Mouse (Mus musculus) MEL (cell line): ENCODE measurements around the gene Ddi2. TPM values are rescaled to one million over a fixed set of nuclear protein-coding genes. Genes with fewer than 3 reads are reported as not detected.

ENCODE experiments used
- DNase-seq: peaks from one replicate; pipeline ENCODE4 v3.0.0; 2011; ENCODE audit warnings: low read depth, low spot score
- H3K27ac ChIP-seq: 2 replicates; pipeline ENCODE4 v1.5.1; 2012; ENCODE audit warnings: low read depth, mild to moderate bottlenecking, control low read depth, low read length, moderate library complexity; ENCODE audit not compliant: control insufficient read depth
- H3K27me3 ChIP-seq, 2 experiments: fragments of 150-350 bp in 1 of 2; sonication (generic) in 1 of 2; 2 replicates each; pipeline ENCODE4 v1.6.1; 2012; ENCODE audit warnings: low read length in 2 of 2, mild to moderate bottlenecking in 2 of 2, improper control_type of control experiment in 1 of 2, moderate library complexity in 1 of 2; ENCODE audit not compliant: insufficient read depth in 2 of 2, control insufficient read depth in 1 of 2
- H3K36me3 ChIP-seq, 2 experiments: 2 replicates each; pipeline ENCODE4 v1.6.1; 2012 to 2014; ENCODE audit warnings: low read length in 2 of 2, improper control_type of control experiment in 1 of 2, inconsistent platforms in 1 of 2, mild to moderate bottlenecking in 1 of 2; ENCODE audit not compliant: insufficient read depth in 2 of 2, control insufficient read depth in 1 of 2
- H3K4me1 ChIP-seq, 2 experiments: fragments of 150-350 bp in 1 of 2; sonication (generic) in 1 of 2; 2 replicates each; pipeline ENCODE4 v1.6.1; 2012; ENCODE audit warnings: low read length in 2 of 2, improper control_type of control experiment in 1 of 2, mild to moderate bottlenecking in 1 of 2; ENCODE audit not compliant: insufficient read depth in 2 of 2, control insufficient read depth in 1 of 2
- H3K4me3 ChIP-seq, 2 experiments: fragments of 150-350 bp in 1 of 2; sonication (generic) in 1 of 2; 2 replicates each; pipeline ENCODE4 v1.5.1; 2012; ENCODE audit warnings: low read depth in 2 of 2, low read length in 2 of 2, mild to moderate bottlenecking in 2 of 2, moderate library complexity in 2 of 2, control low read depth in 1 of 2, improper control_type of control experiment in 1 of 2; ENCODE audit not compliant: control insufficient read depth in 1 of 2, insufficient read depth in 1 of 2
- H3K79me2 ChIP-seq: 2 replicates; pipeline ENCODE4 v1.6.1; 2012; ENCODE audit warnings: mild to moderate bottlenecking, low read length, moderate library complexity; ENCODE audit not compliant: control insufficient read depth, poor library complexity, insufficient read depth
- H3K9ac ChIP-seq: 2 replicates; pipeline ENCODE4 v1.6.1; 2012; ENCODE audit warnings: low read depth, mild to moderate bottlenecking, control low read depth, low read length, moderate library complexity; ENCODE audit not compliant: control insufficient read depth, poor library complexity, severe bottlenecking
- H3K9me3 ChIP-seq: fragments of 150-350 bp; sonication (generic); replicated peaks from 2 replicates; pipeline ENCODE4 v1.6.1; 2012; ENCODE audit warnings: mild to moderate bottlenecking, low read length, improper control_type of control experiment, moderate library complexity; ENCODE audit not compliant: insufficient read depth
- BHLHE40 ChIP-seq: IDR thresholded peaks from 2 replicates; pipeline ENCODE4 v1.6.1; 2012; ENCODE audit warnings: low read depth, mild to moderate bottlenecking, inconsistent platforms, low read length, improper control_type of control experiment, borderline replicate concordance
- ETS1 ChIP-seq: IDR thresholded peaks from 2 replicates; pipeline ENCODE4 v1.6.1; 2012; ENCODE audit warnings: low read depth, mild to moderate bottlenecking, inconsistent platforms, low read length, improper control_type of control experiment, moderate library complexity
- GABPA ChIP-seq: IDR thresholded peaks from 2 replicates; pipeline ENCODE4 v1.6.1; 2012; ENCODE audit warnings: low read depth, mild to moderate bottlenecking, inconsistent platforms, low read length, improper control_type of control experiment, moderate library complexity
- HCFC1 ChIP-seq: IDR thresholded peaks from 2 replicates; pipeline ENCODE4 v1.6.1; 2012; ENCODE audit warnings: low read depth, mild to moderate bottlenecking, inconsistent platforms, low read length, improper control_type of control experiment, moderate library complexity
- JUND ChIP-seq: IDR thresholded peaks from 2 replicates; pipeline ENCODE4 v1.6.1; 2011; ENCODE audit warnings: low read depth, mild to moderate bottlenecking, improper control_type of control experiment, low read length
- KAT2A ChIP-seq: conservative IDR thresholded peaks from 2 replicates; pipeline ENCODE4 v1.6.1; 2012; ENCODE audit warnings: low read depth, low read length, improper control_type of control experiment, inconsistent platforms
- MAFK ChIP-seq: IDR thresholded peaks from 2 replicates; pipeline ENCODE4 v1.6.1; 2011; ENCODE audit warnings: low read depth, mild to moderate bottlenecking, low read length, improper control_type of control experiment, borderline replicate concordance
- MEF2A ChIP-seq: IDR thresholded peaks from 2 replicates; pipeline ENCODE4 v1.6.1; 2014; ENCODE audit warnings: low read depth, mild to moderate bottlenecking, inconsistent platforms, low read length, improper control_type of control experiment; ENCODE audit not compliant: poor library complexity, insufficient replicate concordance, severe bottlenecking; ENCODE audit errors: extremely low read depth
- MYB ChIP-seq: IDR thresholded peaks from 2 replicates; pipeline ENCODE4 v1.6.1; 2011; ENCODE audit warnings: mild to moderate bottlenecking, low read depth, low read length, improper control_type of control experiment
- MYC ChIP-seq: IDR thresholded peaks from 2 replicates; pipeline ENCODE4 v1.6.1; 2011; ENCODE audit warnings: low read depth, mild to moderate bottlenecking, low read length, improper control_type of control experiment, moderate library complexity
- NELFE ChIP-seq: IDR thresholded peaks from 2 replicates; pipeline ENCODE4 v1.6.1; 2011; ENCODE audit warnings: low read depth, low read length, improper control_type of control experiment
- POLR2AphosphoS5 ChIP-seq: IDR thresholded peaks from 2 replicates; pipeline ENCODE4 v1.6.1; 2012; ENCODE audit warnings: low read depth, borderline replicate concordance, mild to moderate bottlenecking, inconsistent platforms, low read length, moderate library complexity, mixed read lengths
- RAD21 ChIP-seq: IDR thresholded peaks from 2 replicates; pipeline ENCODE4 v1.6.1; 2011; ENCODE audit warnings: mild to moderate bottlenecking, low read depth, low read length, improper control_type of control experiment
- SMC3 ChIP-seq: IDR thresholded peaks from 2 replicates; pipeline ENCODE4 v1.6.1; 2011; ENCODE audit warnings: low read depth, low read length, improper control_type of control experiment
- TAL1 ChIP-seq: IDR thresholded peaks from 2 replicates; pipeline ENCODE4 v1.6.1; 2012; ENCODE audit warnings: mild to moderate bottlenecking, inconsistent platforms, low read length, moderate library complexity, mixed read lengths
- USF2 ChIP-seq, 2 experiments: IDR thresholded peaks; 2 replicates each; pipeline ENCODE4 v1.6.1; 2011 to 2012; ENCODE audit warnings: improper control_type of control experiment in 2 of 2, low read length in 2 of 2, borderline replicate concordance in 1 of 2, inconsistent platforms in 1 of 2, low read depth in 1 of 2, mild to moderate bottlenecking in 1 of 2; ENCODE audit not compliant: insufficient read depth in 1 of 2
- ZKSCAN1 ChIP-seq: IDR thresholded peaks from 2 replicates; pipeline ENCODE4 v1.6.1; 2012; ENCODE audit warnings: low read depth, mild to moderate bottlenecking, inconsistent platforms, low read length, improper control_type of control experiment, moderate library complexity
- polyA plus RNA-seq, 2 experiments: library from polyadenylated mRNA; stranded (reverse) in 1 of 2; unstranded in 1 of 2; fragments of >175 nt in 1 of 2; fragments of >200 nt in 1 of 2; gene quantifications; 2 replicates each; pipeline versions ENCODE4 v1.2.1 to v1.2.4; 2012; ENCODE audit warnings: low replicate concordance in 2 of 2, low read depth in 1 of 2; ENCODE audit not compliant: insufficient read length in 2 of 2, insufficient read depth in 1 of 2, missing spikeins in 1 of 2
- total RNA-seq: library from RNA; depleted of rRNA; stranded (reverse); fragments of 300-350 nt; gene quantifications from 2 replicates; pipeline ENCODE4 v1.2.3, GENCODE M21; 2012

The Ddi2 gene
- total and polyA plus RNA-seq, 3 experiments: 40.7 to 42.8 TPM; not detected in 1

DNA sequence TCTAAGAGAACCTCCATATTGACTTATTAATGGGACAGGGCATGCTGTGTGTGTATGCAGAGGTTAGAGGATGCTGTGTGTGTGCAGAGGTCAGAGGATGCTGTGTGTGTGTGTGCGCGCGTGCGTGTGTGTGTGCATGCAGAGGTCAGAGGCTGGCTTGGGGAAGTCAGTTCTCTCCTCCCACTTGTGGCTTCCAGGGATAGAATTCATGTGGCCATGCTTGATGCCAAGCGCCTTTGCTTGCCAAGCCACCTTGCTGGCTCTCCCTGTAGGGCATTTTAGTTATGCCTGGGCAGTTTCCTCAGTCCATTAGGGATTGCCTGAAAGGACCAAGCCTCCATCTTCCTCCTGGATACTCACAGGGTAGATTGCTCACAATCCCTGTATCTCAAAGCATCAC is 86.5 kb downstream of the Ddi2 start:
- Histone ChIP-seq H3K4me3 (no peak overlapping the region), H3K9me3 (no peaks in the 10 kb centered on the region), H3K4me1 (no peaks in the 10 kb centered on the region), H3K36me3 (peaks cover 0 to 1% of the 10 kb centered on the region in 2 experiments; a peak in 1 of 4 replicates), H3K27me3 (no peaks in the 10 kb centered on the region), H3K27ac (no peak overlapping the region)
- no peak for DNase-seq
- TF ChIP-seq MYC (no peak), MEF2A (no peak), MYB (no peak), POLR2AphosphoS5 (no peak), ETS1 (no peak), HCFC1 (no peak), USF2 (IDR thresholded peaks at IDR 0.05; ENCODE audit: borderline replicate concordance in 1 of 2, insufficient read depth in 1 of 2, low read depth in 1 of 2, low read length in 2 of 2) (no peak), JUND (no peak), MAFK (no peak)
- TF ChIP-seq, all 39 proteins: peak for 0
- Histone ChIP-seq H3K79me2 (no peaks in the 10 kb centered on the region), H3K9ac (no peak overlapping the region)

DNA sequence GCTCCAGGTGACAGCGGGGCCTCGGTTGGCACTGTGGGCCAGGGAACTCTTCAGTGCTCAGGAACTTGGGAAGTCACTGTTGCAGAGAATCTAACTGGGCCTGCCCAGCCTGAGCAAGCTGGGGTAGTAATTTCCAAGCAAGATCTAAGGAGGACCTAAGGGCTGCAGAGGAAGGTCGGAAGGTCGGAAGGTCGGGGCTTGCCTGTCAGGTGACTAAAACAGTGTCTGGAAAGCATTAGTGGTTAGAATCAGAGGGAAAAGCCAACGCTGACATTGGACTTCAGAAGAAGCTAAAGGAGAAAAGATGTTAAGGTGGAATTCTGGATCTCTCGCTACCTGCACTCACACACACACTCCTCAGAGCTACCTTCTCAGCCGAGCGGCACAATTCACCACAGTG is 87.2 kb downstream of the Ddi2 start:
- H3K9ac ChIP-seq: no peak overlapping the region
- no peaks in the 10 kb centered on the region for H3K79me2 ChIP-seq
- no peaks in the 10 kb centered on the region for H3K4me1 ChIP-seq
- no peak overlapping the region for H3K27ac ChIP-seq
- no peak for DNase-seq
- TF ChIP-seq KAT2A: no peak
- no peak for TF ChIP-seq BHLHE40
- TF ChIP-seq MAFK: no peak
- TF ChIP-seq RAD21: no peak
- no peak for TF ChIP-seq GABPA
- TF ChIP-seq SMC3: no peak
- no peak for TF ChIP-seq TAL1
- no peak for TF ChIP-seq NELFE
- TF ChIP-seq ZKSCAN1: no peak
- peaks cover 0 to 1% of the 10 kb centered on the region in 2 experiments; a peak in 1 of 4 replicates for H3K36me3 ChIP-seq
- H3K9me3 ChIP-seq: no peaks in the 10 kb centered on the region
- no peak overlapping the region for H3K4me3 ChIP-seq
- no peaks in the 10 kb centered on the region for H3K27me3 ChIP-seq
